Mouse (Mus musculus): ENCODE data around the gene Nfe2l2.
A peak's percentile ranks its signal among the peaks of the same experiment; 100 is the strongest.

Gene Nfe2l2

DNA sequence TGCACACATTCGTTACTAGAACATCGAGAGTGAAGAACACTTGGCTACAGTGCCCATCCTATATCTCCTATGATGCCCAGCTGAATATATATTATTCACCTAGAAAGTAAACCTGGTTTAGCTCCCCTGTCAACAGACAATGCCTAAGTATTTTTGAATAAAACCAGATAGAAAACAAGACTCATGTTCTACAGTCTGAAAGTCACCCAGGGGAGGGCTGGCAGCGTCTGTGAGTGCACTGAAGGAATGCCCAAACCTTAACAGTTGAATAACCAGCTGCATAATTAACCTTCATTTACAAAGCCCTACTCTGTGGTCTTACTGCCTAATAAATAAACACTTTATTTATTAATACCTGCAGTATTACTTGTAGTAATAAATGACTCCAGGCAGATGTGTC is 19.9 kb downstream of the Nfe2l2 start:
- DNase-seq (ENCODE audit: low spot score): no peak

DNA sequence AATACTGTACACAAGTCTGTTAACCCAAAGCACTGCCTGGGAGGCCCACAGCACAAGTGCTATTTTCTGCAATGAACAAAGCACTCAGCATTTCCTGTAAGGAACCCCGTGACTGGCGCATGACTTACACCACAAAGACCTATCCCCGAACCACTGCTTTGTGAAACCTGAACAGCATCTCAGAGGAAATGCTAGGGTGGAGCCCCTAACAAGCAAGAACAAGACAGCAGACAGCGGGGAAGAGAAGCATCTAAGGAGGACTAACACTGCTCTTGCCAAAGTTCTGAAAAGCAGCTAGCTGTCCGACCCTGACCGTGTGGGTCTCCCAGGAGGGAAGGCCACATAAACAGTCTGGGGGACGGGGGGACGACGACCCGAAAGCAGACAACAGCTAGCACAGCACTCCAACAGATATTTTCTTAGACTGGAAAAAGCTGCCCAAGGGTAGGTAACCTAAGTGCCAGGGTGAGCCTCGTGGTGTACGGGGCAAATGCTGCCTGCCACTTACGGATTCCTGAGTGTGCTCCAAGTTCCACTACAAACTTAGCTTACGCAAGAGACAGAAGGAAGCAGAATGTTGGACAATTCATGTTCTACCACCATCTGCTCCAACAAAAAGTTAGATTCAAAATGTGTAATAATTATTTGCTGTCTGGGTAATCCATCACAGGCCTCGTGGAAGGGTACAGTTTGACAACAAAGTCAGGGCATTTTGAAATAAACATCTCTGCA is 21.3 kb downstream of the Nfe2l2 start:
- DNase-seq (ENCODE audit: low spot score): peak; percentile 33

DNA sequence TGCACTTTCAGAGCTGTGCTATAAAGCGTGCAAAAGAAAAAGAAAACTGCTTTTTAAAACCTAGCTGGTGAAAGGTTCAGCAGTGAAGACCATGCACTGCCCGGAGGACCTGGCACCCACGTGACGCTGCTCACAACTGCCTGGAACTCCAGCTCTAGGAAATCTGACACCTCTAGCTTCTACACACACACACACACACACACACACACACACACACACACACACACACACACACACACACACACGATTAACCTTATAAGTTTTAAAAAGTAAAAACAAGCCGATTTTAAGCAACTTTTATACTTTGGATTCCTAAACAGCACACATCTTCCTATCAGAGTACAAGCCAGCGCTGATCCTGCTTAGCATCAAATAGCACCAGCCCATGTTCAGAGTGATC is 23.0 kb downstream of the Nfe2l2 start:
- no peak for DNase-seq (ENCODE audit: low spot score)

DNA sequence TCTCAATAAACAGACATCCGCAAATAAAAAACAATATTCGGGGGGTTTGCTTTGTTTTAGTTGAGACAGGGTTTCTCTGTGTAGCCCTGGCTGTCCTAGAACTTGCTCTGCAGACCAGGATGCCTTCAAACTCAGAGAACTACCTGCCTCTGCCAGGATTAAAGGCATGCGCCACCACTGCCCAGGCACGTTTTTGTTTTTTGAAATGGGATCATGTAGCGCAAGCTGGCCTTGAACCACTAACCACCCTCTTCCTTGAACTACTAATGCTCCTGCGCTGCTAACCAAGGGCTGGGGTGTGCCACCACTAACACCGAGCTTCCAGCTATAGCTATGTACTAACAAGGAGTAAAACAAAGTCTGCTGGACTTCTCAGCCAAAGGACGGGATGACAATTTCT is 24.5 kb downstream of the Nfe2l2 start:
- DNase-seq (ENCODE audit: low spot score): no peak

DNA sequence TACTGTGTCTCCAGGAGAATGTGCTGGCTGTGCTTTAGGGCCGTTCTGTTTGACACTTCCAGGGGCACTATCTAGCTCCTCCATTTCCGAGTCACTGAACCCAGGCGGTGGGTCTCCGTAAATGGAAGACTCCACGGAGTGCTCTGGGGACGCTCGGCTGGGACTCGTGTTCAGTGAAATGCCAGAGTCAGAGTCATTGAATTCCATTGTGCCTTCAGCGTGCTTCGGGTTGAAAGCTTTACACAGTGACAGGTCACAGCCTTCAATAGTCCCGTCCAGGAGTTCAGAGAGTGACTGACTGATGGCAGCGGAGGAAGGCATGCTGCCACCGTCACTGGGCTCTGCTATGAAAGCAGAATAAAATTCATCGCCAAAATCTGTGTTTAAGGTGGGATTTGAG is 27.9 kb downstream of the Nfe2l2 start:
- no peak for DNase-seq (ENCODE audit: low spot score)

DNA sequence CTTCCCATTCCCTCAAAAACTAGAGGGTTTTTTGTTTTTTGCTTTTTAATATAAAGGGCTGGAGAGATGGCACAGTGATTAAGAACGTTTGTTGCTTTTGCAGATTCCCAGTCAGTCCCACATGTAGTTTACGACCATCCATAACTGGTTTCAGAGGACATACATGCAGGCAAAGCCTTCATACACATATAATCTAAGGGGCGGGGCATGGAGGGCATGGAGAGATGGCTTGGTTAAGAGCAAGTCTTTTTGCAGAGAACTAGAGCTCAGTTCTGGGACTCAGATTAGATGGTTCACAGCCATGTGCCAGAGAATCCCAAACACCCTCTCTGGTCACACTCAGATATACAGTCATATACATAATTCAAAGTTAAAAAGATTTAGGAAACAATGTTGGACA is 31.9 kb downstream of the Nfe2l2 start:
- no peak for DNase-seq (ENCODE audit: low spot score)

DNA sequence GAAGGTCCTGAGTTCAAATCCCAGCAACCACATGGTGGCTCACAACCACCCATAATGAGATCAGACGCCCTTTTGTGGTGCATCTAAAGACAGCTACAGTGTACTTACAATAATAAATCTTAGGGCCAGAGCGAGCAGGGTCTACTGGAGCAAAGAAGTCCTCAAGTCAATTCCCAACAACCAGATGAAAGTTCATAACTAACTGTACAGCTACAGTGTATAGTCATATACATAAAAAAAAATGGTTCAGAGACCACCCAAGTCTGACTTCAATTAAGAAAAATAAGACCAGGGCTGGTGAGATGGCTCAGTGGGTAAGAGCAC is 33.1 kb downstream of the Nfe2l2 start:
- DNase-seq (ENCODE audit: low spot score): no peak

DNA sequence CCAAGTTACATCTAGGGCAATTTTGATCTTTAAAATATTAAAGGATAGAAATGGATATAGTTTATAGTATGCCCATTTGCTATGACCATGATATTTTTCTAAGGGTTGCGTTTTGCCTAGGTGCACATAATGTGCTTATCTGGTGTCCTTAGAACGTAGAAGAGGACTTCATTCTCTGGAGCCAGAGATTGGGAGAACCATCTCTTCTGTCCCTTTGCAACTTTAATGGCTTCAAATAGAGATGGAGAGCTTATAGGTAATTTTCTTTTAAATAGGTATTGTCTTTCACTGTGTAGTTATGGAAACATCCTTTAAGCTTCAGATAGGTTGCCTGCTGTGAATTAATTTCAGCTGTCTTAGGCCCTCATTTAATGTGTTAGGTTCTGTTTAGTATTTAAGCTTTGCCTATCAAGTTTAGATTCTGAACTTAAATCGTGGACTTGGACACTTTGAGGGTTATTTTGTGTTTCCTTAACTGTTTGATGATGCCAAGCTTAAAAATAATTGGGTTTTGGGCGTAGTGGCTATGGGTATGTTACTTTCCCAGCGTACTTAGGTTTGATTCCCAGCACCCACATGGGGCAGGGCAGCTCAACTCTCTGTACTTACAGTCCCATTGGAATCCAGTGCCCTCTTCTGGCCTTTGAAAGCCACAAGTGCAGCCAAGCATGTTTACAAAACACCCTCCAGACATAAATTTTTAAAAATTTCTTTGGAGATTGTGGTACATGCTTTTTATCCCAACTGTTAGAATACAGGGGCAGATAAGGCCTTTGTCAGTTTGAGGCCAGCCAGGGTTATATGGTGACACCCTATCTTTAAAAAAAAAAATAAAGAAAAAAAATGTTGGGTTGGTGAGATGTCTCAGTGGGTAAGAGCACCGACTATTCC is 33.8 kb downstream of the Nfe2l2 start:
- no peak for DNase-seq (ENCODE audit: low spot score)

DNA sequence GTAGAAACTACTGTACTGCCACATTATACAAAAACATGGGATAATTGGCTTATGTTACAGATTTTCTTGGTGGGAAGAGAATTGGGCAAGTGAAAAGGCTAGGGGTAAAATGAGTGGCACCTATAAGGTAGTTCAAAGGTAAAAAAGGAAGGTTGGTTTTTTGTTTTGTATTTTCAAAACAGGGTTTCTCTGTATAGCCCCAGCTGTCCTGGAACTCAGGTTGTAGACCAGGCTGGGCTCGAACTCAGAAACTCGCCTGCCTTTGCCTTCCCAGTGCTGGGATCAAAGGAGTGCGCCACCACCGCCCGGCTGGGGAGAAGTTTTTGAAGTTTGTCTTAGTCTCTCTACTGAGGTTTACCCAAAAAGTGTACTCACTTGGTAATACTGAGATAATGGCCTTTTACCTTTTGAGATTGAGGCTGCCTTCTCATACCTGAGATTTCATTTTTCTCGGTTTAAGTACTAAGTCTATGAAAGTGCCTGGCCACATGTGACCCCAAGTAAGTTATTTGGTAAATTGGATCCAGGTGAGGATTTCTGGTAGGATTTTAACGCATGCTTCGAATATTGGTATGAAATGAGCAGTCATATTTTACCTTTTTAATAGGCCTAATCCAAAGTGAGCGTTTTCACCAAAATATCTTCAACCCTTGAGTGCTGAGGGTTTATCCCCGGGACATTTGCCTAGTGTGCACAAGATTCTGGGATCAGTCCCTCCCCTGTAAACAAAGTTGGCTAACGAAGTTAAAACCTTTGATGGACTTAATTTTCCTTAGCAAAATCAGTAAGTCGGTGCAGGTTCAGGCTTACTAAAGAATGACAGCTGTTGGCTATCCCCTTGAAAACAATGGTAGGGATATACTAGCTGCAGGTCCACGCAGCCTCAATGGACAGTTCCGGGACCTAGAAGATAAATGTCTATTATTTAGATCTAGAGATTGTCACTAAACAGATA is 34.7 kb downstream of the Nfe2l2 start:
- DNase-seq (ENCODE audit: low spot score): peak; percentile 60

DNA sequence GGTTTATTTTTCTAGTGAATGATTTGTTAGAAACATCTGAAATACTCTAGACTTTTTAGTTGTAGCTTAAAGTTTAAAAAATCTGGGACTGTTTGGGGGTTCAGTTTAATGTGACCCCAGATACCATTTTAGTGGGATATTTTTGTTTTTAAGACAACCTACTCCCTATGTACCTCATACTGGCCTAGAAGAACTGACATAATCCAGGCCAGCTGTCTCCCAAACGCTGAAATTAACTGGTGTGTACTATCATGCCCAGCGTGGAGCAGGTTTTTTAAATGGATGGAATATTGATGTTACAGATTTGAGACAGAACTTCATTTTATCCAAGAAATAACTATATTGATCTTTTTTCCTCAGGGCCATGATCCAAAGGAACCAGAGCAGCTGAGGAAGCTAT is 43.3 kb downstream of the Nfe2l2 start:
- no peak for DNase-seq (ENCODE audit: low spot score)

DNA sequence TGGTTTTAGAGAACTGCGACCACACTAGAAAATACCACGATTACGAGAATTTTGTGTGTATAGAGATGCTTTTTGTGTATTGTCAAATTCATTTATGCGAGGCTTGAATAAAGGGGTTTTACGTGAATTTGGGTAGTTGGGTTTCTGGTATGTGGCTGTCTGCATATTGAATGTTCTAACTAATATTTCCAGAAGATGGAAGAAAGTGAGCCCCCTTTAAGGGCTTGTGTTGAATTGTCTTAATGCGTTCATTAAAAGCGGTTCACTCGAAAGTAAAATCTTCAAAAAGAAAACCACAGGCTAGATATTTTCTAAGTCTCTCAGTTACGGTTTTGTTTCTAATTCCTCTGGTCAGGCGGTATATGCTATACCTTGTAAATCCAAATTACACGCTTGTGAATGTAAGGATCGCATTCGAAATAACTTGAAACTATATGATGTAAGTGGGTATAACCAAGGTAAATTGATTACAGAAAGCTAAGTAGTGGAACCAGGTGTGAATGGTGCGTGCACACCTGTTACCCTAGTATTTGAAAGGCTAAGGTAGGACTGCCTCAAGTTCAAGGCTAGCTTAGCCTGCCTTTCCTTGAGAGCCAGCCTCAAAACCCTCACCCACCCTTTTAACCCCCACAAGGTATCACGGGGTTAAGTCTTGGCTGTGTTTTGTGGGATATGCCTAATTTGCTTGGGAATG is 44.0 kb downstream of the Nfe2l2 start:
- no peak for DNase-seq (ENCODE audit: low spot score)

DNA sequence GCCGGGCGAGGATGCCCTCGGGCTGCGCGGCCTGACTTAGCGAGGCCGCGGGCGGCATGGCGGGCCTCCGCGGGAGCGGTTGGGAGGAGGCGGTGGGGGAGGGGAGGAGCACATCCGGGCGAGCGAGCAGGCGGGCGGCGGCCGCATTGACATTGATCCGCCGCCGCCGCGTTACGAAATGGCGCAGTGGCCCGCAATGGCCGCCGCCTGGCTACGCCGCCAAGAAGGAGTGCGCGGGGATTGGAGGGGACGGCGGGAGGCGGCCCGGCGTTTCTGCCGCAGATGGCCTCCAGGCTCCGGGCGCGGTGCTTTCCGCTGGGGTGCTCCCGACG is 44.8 kb downstream of the Nfe2l2 start:
- peak; percentile 97 for DNase-seq (ENCODE audit: low spot score)

DNA sequence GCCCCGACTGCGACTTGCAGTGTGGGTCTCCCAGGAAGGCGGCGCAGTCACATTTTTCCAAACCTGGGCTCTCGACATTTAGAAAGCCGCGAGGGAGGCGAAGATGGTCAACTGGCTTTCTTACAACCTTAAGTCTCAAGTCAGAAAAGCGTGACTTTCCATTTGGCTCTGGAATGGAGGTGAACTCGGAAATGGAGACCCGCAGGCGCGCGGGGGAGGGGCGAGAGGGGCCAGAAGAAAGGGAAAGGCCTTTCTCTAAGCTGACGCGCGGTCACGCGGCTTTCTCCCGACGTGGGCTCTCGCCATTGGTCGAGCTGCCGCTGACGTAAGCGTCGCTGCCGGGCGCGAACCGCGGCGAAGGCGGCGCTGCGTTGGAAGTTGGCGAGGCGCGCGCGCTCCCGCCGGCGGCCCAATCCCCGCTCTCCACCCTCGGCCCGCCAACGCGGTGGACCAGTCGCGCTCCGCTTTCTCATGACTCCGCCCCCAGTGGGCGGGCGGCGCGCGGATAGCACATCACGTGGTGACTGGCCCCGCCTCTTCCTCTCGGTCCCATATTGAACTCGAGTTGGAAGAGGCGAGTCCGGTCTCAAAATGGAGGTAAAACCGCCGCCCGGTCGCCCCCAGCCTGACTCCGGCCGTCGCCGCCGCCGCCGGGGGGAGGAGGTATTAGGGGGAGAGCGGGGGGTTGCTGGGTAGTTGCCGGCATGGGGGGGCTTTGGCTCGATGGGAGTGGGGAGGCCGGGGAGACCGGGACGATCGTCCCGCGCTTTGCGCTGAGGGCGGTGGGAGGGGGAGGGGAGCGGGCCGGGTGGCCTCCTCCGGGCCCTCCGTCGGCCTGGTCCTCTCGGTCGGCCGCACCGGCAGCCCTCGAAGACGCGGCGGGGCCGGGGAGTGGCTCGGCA is 45.5 kb downstream of the Nfe2l2 start, which contains the start of gene Hnrnpa3:
Hnrnpa3 (plus strand) TSS at position 535 of the 902 bp plus-strand sequence.
- DNase-seq (ENCODE audit: low spot score): peak; percentile 99

DNA sequence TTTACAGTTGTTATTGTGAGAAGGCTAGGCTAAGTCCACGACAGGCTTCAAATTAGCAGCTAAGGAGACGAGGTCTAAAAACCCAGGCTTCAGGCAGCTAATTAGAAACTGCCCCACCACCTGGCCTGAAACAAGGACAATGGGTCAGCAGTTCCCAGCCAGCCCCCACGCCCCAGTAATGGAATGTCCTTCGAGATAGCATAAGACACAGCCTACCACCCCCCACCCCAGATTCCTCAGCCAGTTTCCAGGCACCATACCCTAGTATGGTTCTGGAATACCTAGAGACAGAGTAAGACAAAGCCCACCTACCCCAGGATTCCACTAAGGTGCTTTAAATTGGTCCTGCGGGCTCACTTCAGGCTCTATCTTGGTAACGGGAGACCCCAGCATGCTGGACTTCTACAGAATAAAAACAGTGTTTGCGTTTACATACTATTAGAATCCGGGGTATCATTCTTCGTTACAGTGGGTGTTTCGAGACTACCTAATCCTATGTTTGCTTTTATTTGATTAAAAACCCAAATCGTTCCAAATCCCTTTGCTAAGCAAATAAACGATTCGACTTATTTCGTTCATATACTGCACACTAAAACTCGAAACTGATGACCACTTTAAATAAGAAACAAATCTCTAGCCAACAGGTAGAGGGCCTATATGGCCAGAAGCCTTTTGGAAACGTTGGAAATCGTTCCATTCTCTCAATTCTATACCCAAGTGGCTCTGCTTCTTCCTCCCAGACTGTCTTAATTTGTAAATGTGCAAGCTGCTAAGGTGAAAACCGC is 46.3 kb downstream of the Nfe2l2 start:
- peak; percentile 73 for DNase-seq (ENCODE audit: low spot score)

DNA sequence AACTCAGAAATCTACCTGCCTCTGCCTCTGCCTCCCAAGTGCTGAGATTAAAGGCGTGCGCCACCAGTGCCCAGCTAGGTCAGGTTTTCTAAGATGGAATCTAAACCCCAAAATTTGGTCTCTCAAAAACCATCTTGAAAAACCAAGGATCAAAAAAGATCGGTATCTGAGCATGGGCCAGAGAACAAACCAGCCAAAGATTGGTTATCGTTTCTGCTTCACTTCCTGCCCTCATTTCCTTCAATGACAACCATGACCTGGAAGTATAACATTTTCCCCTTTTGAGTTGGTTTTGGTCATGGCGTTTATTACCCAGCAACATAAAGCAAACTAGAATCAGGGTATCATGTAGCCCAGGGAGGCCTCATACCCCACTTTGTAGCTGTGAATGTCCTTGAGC is 47.5 kb downstream of the Nfe2l2 start:
- DNase-seq (ENCODE audit: low spot score): no peak

DNA sequence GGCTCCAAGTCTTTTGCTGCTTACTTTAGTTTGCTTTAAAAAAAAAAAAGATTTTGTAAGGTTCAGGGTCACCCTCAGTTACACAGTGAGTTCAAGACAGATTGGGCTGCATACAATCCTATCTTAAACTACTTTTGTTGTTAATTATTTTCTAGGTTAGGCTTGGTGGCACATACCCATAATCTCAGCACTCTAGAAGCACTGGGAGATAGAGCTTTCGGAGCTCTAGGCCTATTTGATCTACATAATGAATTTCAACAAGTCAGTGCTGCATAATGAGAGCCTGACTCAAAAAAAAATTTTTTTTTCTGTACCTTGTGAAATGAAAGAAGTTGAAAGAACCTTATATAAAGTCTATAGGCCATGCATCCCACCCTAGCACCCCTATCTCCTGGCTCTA is 49.8 kb downstream of the Nfe2l2 start:
- DNase-seq (ENCODE audit: low spot score): no peak

DNA sequence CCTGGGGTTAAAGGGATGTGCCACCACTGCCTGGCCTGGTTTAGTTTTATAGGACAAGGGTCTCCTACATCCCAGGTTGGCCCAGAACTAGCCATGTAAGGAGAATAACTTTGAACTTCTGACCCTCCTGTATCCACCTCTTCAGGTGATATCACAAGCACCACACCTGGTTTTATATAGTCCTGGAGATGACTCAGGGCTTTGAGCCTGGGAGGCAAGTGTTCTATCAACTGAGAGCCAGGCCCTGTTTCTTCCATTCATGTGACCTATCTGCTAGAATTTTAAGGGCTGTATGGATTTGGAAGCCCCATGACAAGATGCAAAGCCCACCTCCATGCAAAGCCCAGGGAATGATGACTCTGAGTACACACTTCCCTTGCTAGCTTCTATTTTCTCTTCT is 51.3 kb downstream of the Nfe2l2 start:
- no peak for DNase-seq (ENCODE audit: low spot score)

DNA sequence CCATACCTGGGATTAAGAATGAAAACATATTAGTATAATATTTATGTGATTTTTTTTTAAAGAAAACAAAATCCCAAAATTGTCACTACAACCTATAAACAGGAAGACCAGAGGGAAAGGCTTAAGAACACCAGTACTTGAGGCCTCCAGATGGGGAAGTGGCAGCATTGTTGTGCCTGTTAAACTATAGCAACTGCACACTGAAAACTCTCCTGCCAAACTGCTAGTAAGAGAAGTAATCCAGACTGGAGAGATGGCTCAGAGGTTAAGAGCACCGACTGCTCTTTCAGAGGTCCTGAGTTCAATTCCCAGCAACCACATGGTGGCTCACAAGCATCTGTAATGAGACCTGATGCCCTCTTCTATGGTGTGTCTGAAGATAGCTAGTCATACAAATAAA is 54.0 kb downstream of the Nfe2l2 start:
- DNase-seq (ENCODE audit: low spot score): no peak

DNA sequence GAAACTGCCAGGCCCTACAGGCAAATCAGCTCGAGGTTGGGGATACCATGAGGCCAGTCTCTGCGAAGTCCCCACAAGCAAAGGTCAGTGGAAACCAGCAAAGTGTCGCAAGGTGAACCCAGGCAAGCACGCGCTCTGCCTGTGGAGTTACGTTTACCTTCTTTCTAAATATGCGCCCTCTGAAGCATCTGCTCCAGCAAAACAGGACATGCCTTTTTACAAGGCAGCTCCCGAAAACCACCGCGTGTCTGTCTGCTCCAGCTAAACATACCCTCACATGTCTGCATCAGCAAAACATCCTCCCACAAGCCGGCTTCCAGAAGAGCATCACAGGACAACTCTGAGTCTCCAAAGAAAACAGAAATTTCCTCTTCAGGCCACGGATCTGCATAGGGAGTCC is 59.2 kb downstream of the Nfe2l2 start:
- no peak for DNase-seq (ENCODE audit: low spot score)

DNA sequence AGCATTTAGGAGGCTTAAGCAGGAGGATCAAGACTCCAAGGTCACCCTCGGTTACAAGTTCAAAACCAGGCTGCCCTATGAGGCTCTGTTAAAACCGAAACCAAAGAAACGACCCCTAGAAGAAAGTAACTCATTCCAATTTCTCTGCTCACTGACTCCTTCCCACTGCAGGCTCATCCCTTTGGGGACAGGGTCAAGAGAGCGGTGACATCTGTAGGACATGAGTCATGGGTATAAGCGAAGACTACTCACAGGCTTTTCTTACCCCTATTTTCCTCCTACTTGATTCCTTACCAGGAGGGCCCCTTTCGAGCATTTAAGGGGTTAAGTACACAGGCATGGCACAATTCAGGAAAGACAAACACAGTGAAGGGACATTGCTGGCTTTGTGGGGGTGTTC is 60.5 kb downstream of the Nfe2l2 start:
- DNase-seq (ENCODE audit: low spot score): no peak
